Mouse (Mus musculus) lung, postnatal 0 days (tissue): ENCODE results near the gene Scn4b. TPM values are rescaled to one million over a fixed set of nuclear protein-coding genes. Genes with fewer than 3 reads are reported as not detected.

Source experiments
- ATAC-seq: fragments of 200-750 bp; cut with Nextera tagmentation; 2 replicates; pipeline ENCODE4 v1.8.0; 2017; ENCODE audit warnings: moderate library complexity
- DNase-seq: peaks from one replicate; pipeline ENCODE4 v3.0.0-alpha.2; 2016; ENCODE audit warnings: low spot score
- H3K27ac ChIP-seq: fragments of 300-500 bp; sonication (generic); 2 replicates; pipeline ENCODE4 v1.5.1; 2014; ENCODE audit warnings: antibody characterized with exemption, mild to moderate bottlenecking, low read length, mixed read lengths
- H3K27me3 ChIP-seq: fragments of 300-500 bp; sonication (generic); replicated peaks from 2 replicates; pipeline ENCODE4 v1.6.1; 2014; ENCODE audit warnings: low read length, mixed read lengths; ENCODE audit not compliant: insufficient read depth
- H3K36me3 ChIP-seq: fragments of 300-500 bp; sonication (generic); 2 replicates; pipeline ENCODE4 v1.6.1; 2014; ENCODE audit warnings: low read length, mixed read lengths; ENCODE audit not compliant: insufficient read depth
- H3K4me1 ChIP-seq: fragments of 300-500 bp; sonication (generic); 2 replicates; pipeline ENCODE4 v1.6.1; 2014; ENCODE audit warnings: antibody characterized with exemption, low read depth, low read length, mixed read lengths; ENCODE audit not compliant: insufficient read depth
- H3K4me2 ChIP-seq: fragments of 300-500 bp; sonication (generic); replicated peaks from 2 replicates; pipeline ENCODE4 v1.6.1; 2014; ENCODE audit warnings: low read depth, mild to moderate bottlenecking, low read length, moderate library complexity, mixed read lengths
- H3K4me3 ChIP-seq: fragments of 300-500 bp; sonication (generic); 2 replicates; pipeline ENCODE4 v1.5.1; 2014; ENCODE audit warnings: low read depth, low read length
- H3K9ac ChIP-seq: fragments of 300-500 bp; sonication (generic); replicated peaks from 2 replicates; pipeline ENCODE4 v1.6.1; 2014; ENCODE audit warnings: low read depth, mild to moderate bottlenecking
- H3K9me3 ChIP-seq: fragments of 300-500 bp; sonication (generic); 2 replicates; pipeline ENCODE4 v1.6.1; 2016; ENCODE audit warnings: low read length, mixed read lengths
- CTCF ChIP-seq: IDR thresholded peaks from 2 replicates; pipeline ENCODE4 v1.5.1; 2016; ENCODE audit warnings: antibody characterized with exemption, mild to moderate bottlenecking
- EP300 ChIP-seq: IDR thresholded peaks from 2 replicates; pipeline ENCODE4 v1.6.1; 2016; ENCODE audit warnings: antibody characterized with exemption, mild to moderate bottlenecking, control low read depth
- WGBS: fragments of 180-500 bp; shearing (Covaris S2); extraction: QIAGEN DNeasy Blood & Tissue Kit; methylation state at CpG from one replicate; pipeline ENCODE4 v1.1.7; 2014; 5-methylcytosine and 5-hydroxymethylcytosine counted together
- polyA plus RNA-seq: library from polyadenylated mRNA; unstranded; fragments of >200 nt; fragmentation: Nextera tagmentation; extraction: Ambion mirVana; gene quantifications from 2 replicates; pipeline ENCODE4 v1.2.1, GENCODE M21; 2015

Scn4b gene
- polyA plus RNA-seq, 1 experiment from 2014 or later: 0.13 TPM

- Histone ChIP-seq H3K4me1 (no peaks in the 10 kb centered on the region), H3K36me3 (no peaks in the 10 kb centered on the region), H3K9me3 (no peaks in the 10 kb centered on the region), H3K4me2 (no peak overlapping the region), H3K27me3 (no peaks in the 10 kb centered on the region), H3K9ac (no peak overlapping the region), H3K4me3 (no peak overlapping the region), H3K27ac (no peak overlapping the region)
- 49% methylated on average over 7 of the region's 7 CpGs for WGBS
- no peak for ATAC-seq
- DNase-seq: no peak
- no peak for TF ChIP-seq CTCF
- no peak for TF ChIP-seq EP300
Observed at GRCm38 (mm10) chr9:45153361-45153760, 15.2 kb downstream of the Scn4b start.

DNA sequence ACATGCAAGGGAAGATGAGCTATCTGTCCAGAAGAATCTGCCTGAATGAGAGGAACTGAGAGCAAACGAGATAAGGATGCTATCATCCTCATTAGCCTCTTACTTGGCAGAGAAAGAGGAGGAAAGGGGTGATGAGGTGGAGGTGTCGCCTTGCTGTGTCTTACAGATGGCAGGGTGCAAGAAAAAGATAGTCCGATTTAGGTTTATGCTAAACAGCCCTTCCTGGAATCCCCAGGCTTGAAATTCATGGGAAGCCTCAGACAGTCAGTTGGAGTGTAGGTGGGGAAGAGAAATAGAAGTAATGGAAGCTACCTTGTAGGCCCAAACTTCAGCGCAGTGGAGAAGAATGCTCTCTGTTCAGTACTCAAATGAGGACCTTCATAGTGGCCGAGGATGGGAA lies 29.7 kb downstream of the Scn4b start:
- Histone ChIP-seq H3K9me3 (no peaks in the 10 kb centered on the region), H3K4me3 (no peak overlapping the region), H3K9ac (no peak overlapping the region), H3K36me3 (no peaks in the 10 kb centered on the region), H3K4me2 (no peak overlapping the region), H3K27ac (no peak overlapping the region), H3K4me1 (no peaks in the 10 kb centered on the region), H3K27me3 (no peaks in the 10 kb centered on the region)
- TF ChIP-seq CTCF (no peak), EP300 (no peak)
- DNase-seq: no peak
- 58% methylated on average over 5 of the region's 5 CpGs for WGBS
- ATAC-seq: no peak

GRCm38 (mm10) chr9:45170150-45170549 lies 32.0 kb downstream of the Scn4b start:
- Histone ChIP-seq H3K9me3 (no peaks in the 10 kb centered on the region), H3K4me2 (no peak overlapping the region), H3K36me3 (no peaks in the 10 kb centered on the region), H3K4me3 (no peak overlapping the region), H3K9ac (no peak overlapping the region), H3K27ac (no peak overlapping the region), H3K4me1 (no peaks in the 10 kb centered on the region), H3K27me3 (no peaks in the 10 kb centered on the region)
- TF ChIP-seq CTCF (no peak), EP300 (no peak)
- WGBS: 79% methylated on average over 5 of the region's 5 CpGs
- no peak for DNase-seq
- ATAC-seq: no peak

DNA sequence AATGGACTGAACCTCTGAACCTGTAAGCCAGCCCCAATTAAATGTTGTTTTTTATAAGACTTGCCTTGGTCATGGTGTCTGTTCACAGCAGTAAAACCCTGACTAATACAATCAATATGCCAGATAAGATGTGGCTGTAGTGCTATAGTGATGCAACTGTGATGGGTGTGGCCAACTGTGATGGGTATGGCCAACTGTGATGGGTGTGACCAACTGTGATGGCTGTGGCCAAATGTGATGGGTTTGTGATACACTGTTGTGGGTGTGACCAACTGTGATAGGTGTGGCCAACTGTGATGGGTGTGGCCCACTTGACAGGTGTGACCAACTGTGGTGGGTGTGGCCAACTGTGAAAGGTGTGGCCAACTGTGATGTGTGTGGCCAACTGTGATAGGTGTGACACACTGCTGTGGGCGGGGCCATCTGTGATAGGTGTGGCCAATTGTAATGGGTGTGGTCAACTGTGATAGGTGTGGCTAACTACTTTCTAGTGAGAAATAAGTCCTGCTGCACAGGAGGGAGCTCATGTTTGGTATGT lies 32.9 kb downstream of the Scn4b start:
- H3K9me3 ChIP-seq: no peaks in the 10 kb centered on the region
- no peak for ATAC-seq
- no peak overlapping the region for H3K4me3 ChIP-seq
- no peaks in the 10 kb centered on the region for H3K4me1 ChIP-seq
- no peaks in the 10 kb centered on the region for H3K36me3 ChIP-seq
- H3K9ac ChIP-seq: no peak overlapping the region
- DNase-seq: no peak
- H3K27ac ChIP-seq: no peak overlapping the region
- 74% methylated on average over 1 of the region's 1 CpGs for WGBS
- TF ChIP-seq CTCF (no peak), EP300 (no peak)
- H3K27me3 ChIP-seq: no peaks in the 10 kb centered on the region
- H3K4me2 ChIP-seq: no peak overlapping the region

DNA sequence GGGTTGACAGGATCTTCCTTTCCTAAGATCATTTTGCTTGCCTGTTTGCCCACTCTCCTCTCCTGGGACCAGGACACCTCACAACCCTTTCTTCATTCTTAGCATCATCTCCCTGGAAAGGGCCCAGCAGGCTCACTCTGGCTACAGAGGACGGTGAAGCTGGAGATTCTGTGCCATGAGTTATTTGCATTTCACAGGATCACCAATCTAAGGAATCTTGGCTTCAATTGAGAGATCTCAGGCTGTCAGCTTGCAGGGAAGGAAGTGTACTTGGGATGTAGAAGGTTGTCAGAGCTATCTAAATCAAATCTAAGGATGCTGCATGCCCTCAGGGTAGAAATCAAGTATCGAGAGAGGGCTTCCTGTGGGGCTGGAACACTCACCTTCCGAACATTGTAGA lies 35.3 kb downstream of the Scn4b start:
- Histone ChIP-seq H3K4me2 (no peak overlapping the region), H3K4me1 (no peaks in the 10 kb centered on the region), H3K36me3 (no peaks in the 10 kb centered on the region), H3K4me3 (no peak overlapping the region), H3K9ac (no peak overlapping the region), H3K9me3 (no peaks in the 10 kb centered on the region), H3K27ac (no peak overlapping the region), H3K27me3 (no peaks in the 10 kb centered on the region)
- WGBS: 44% methylated on average over 3 of the region's 3 CpGs
- no peak for DNase-seq
- no peak for TF ChIP-seq EP300
- TF ChIP-seq CTCF: no peak
- ATAC-seq: no peak

- Histone ChIP-seq H3K27ac (no peak overlapping the region), H3K36me3 (no peaks in the 10 kb centered on the region), H3K9ac (no peak overlapping the region), H3K4me3 (no peak overlapping the region), H3K27me3 (no peaks in the 10 kb centered on the region), H3K4me1 (no peaks in the 10 kb centered on the region), H3K9me3 (no peaks in the 10 kb centered on the region), H3K4me2 (no peak overlapping the region)
- no peak for ATAC-seq
- TF ChIP-seq CTCF (no peak), EP300 (no peak)
- 80% methylated on average over 5 of the region's 5 CpGs for WGBS
- no peak for DNase-seq
Observed at GRCm38 (mm10) chr9:45179282-45179681, 41.1 kb downstream of the Scn4b start.

GRCm38 (mm10) chr9:45181770-45182169 lies 43.6 kb downstream of the Scn4b start, which contains the start of gene BC049352:
Gene BC049352 (plus strand): TSS chr9:45182007.
- TF ChIP-seq CTCF (no peak), EP300 (no peak)
- 0% methylated on average over 2 of the region's 2 CpGs for WGBS
- ATAC-seq: no peak

More at GRCm38 (mm10) chr9:45181770-45182169, 43.6 kb downstream of the Scn4b start, which contains the start of gene BC049352:
- no peaks in the 10 kb centered on the region for H3K27me3 ChIP-seq
- no peak within 1 kb of the TSS for H3K9ac ChIP-seq
- no peak within 1 kb of the TSS for H3K4me2 ChIP-seq
- no peak for DNase-seq
- H3K36me3 ChIP-seq: no peaks in the 10 kb centered on the region
- H3K4me1 ChIP-seq: no peaks in the 10 kb centered on the region
- H3K27ac ChIP-seq: no peak within 1 kb of the TSS
- H3K4me3 ChIP-seq: no peak within 1 kb of the TSS
- H3K9me3 ChIP-seq: no peaks in the 10 kb centered on the region
